Mouse (Mus musculus) ovary, postnatal 14 days (tissue): ENCODE measurements at regions not wholly inside any gene's neighbourhood (a gene's known extent, or its start where the extent isn't known, plus 50 kb on each side); places are given as distances from the start of the nearest gene placed in this dataset.
"Not testable (repeated sequence)": the region's sequence is repeated elsewhere in the genome, so short reads cannot be mapped to it uniquely, and the experiment has no call there.

Experiments used
- DNase-seq: peaks from one replicate; pipeline ENCODE4 v3.0.0; 2022; ENCODE audit warnings: low spot score

- peak; percentile 42 for DNase-seq
These were observed 66.0 kb downstream of the Nr2f2 start for GRCm38 (mm10) chr7:70300516-70300915.

- no peak for DNase-seq
These were observed 75.1 kb downstream of the Nr2f2 start for GRCm38 (mm10) chr7:70291431-70291830.

GRCm38 (mm10) chr7:70290733-70291320, 75.7 kb downstream of the Nr2f2 start:
- DNase-seq = no peak

- DNase-seq = no peak
These were observed 76.3 kb downstream of the Nr2f2 start for GRCm38 (mm10) chr7:70290277-70290676.

GRCm38 (mm10) chr7:70288621-70289020, 77.9 kb downstream of the Nr2f2 start:
- DNase-seq = no peak

- no peak for DNase-seq
These were observed 78.6 kb downstream of the Nr2f2 start for GRCm38 (mm10) chr7:70287891-70288421.

GRCm38 (mm10) chr7:70286836-70287355, 79.6 kb downstream of the Nr2f2 start:
- no peak for DNase-seq

GRCm38 (mm10) chr7:70285344-70285743, 81.2 kb downstream of the Nr2f2 start:
- DNase-seq = no peak

- no peak for DNase-seq
These were observed 82.7 kb downstream of the Nr2f2 start for GRCm38 (mm10) chr7:70283836-70284235.

- no peak for DNase-seq
These were observed 83.4 kb downstream of the Nr2f2 start for GRCm38 (mm10) chr7:70283166-70283565.

GRCm38 (mm10) chr7:70281891-70282515, 84.5 kb downstream of the Nr2f2 start:
- no peak for DNase-seq

- DNase-seq = no peak
These were observed 85.2 kb downstream of the Nr2f2 start for GRCm38 (mm10) chr7:70281381-70281750.

GRCm38 (mm10) chr7:70280643-70281380, 85.7 kb downstream of the Nr2f2 start:
- DNase-seq = no peak

- DNase-seq = no peak
These were observed 86.5 kb downstream of the Nr2f2 start for GRCm38 (mm10) chr7:70279927-70280642.

GRCm38 (mm10) chr7:70279101-70279500, 87.4 kb downstream of the Nr2f2 start:
- no peak for DNase-seq

GRCm38 (mm10) chr7:70276078-70276477, 90.5 kb downstream of the Nr2f2 start:
- no peak for DNase-seq

GRCm38 (mm10) chr7:70274312-70274711, 92.2 kb downstream of the Nr2f2 start:
- DNase-seq = no peak

- no peak for DNase-seq
These were observed 99.5 kb downstream of the Nr2f2 start for GRCm38 (mm10) chr7:70267075-70267474.

GRCm38 (mm10) chr7:70256806-70257205, 109.7 kb downstream of the Nr2f2 start:
- no peak for DNase-seq

GRCm38 (mm10) chr7:70255072-70255471, 111.5 kb downstream of the Nr2f2 start:
- DNase-seq = no peak

GRCm38 (mm10) chr7:70253275-70253674, 113.3 kb downstream of the Nr2f2 start:
- no peak for DNase-seq

GRCm38 (mm10) chr7:70239059-70239458, 127.5 kb downstream of the Nr2f2 start:
- DNase-seq = not testable (repeated sequence)
